Mouse (Mus musculus): ENCODE results near the gene Olfr716.
"Not testable (repeated sequence)": the region's sequence is repeated elsewhere in the genome, so short reads cannot be mapped to it uniquely, and the experiment has no call there.

Gene Olfr716

GRCm38 (mm10) chr7:107138027-107138426 lies at the start of gene Olfr716:
Olfr716 (plus strand) TSS chr7:107138327.
- DNase-seq (ENCODE audit: low read depth), result not testable (repeated sequence)

GRCm38 (mm10) chr7:107092920-107093319 lies 45.2 kb upstream of the Olfr716 start, which contains the start of gene Olfr17:
Olfr17 (plus strand) TSS chr7:107093220.
- DNase-seq (ENCODE audit: low read depth), result no peak

GRCm38 (mm10) chr7:107110269-107110668 lies 27.9 kb upstream of the Olfr716 start, which contains the start of gene Olfr715b:
Olfr715b (minus strand) TSS chr7:107110369.
- DNase-seq (ENCODE audit: low read depth), result not testable (repeated sequence)

- not testable (repeated sequence) for DNase-seq (ENCODE audit: low read depth)
Observed at GRCm38 (mm10) chr7:107130983-107131382, 7.1 kb upstream of the Olfr716 start, which contains the start of gene Olfr715. Olfr715 (minus strand) TSS chr7:107131083.

- no peak for DNase-seq (ENCODE audit: low read depth)
Observed at GRCm38 (mm10) chr7:107166690-107167089, 28.6 kb downstream of the Olfr716 start, which contains the start of gene Nlrp14. Nlrp14 (plus strand) TSS chr7:107166990.

GRCm38 (mm10) chr7:107180406-107180805 lies 42.3 kb downstream of the Olfr716 start:
- DNase-seq (ENCODE audit: low read depth), result no peak

Data from induced T-regulatory cell, adult 2 months (primary cell).